Mouse (Mus musculus) liver, embryonic 11.5 days (tissue): ENCODE data around the gene Inpp5d. TPM values are rescaled to one million over a fixed set of nuclear protein-coding genes. Genes with fewer than 3 reads are reported as not detected.
A peak's percentile ranks its signal among the peaks of the same experiment; 100 is the strongest.

Experiments used
- ATAC-seq: fragments of 200-750 bp; cut with Nextera tagmentation; replicated peaks from 2 replicates; pipeline ENCODE4 v1.8.0; 2017; ENCODE audit warnings: moderate number of reproducible peaks, mild to moderate bottlenecking, moderate TSS enrichment, moderate library complexity; ENCODE audit not compliant: low FRiP score
- DNase-seq: peaks from one replicate; pipeline ENCODE4 v3.0.0-alpha.2; 2017; ENCODE audit warnings: low spot score
- H3K27ac ChIP-seq: fragments of 300-500 bp; sonication (generic); 2 replicates; pipeline ENCODE4 v1.5.1; 2014; ENCODE audit warnings: mild to moderate bottlenecking, low read depth, low read length, control low read depth
- H3K27me3 ChIP-seq: fragments of 300-500 bp; sonication (generic); replicated peaks from 2 replicates; pipeline ENCODE4 v1.6.1; 2014; ENCODE audit warnings: low read length, mixed read lengths; ENCODE audit not compliant: control insufficient read depth, insufficient read depth
- H3K36me3 ChIP-seq: fragments of 300-500 bp; sonication (generic); 2 replicates; pipeline ENCODE4 v1.6.1; 2014; ENCODE audit warnings: mild to moderate bottlenecking, low read length, moderate library complexity, mixed read lengths; ENCODE audit not compliant: control insufficient read depth, insufficient read depth
- H3K4me1 ChIP-seq: fragments of 300-500 bp; sonication (generic); replicated peaks from 2 replicates; pipeline ENCODE4 v1.6.1; 2014; ENCODE audit warnings: low read length, mixed read lengths; ENCODE audit not compliant: control insufficient read depth, insufficient read depth
- H3K4me2 ChIP-seq: fragments of 300-500 bp; sonication (generic); 2 replicates; pipeline ENCODE4 v1.6.1; 2014; ENCODE audit warnings: mild to moderate bottlenecking, control low read depth, moderate library complexity
- H3K4me3 ChIP-seq: fragments of 300-500 bp; sonication (generic); 2 replicates; pipeline ENCODE4 v1.5.1; 2014; ENCODE audit warnings: low read depth, low read length, control low read depth
- H3K9ac ChIP-seq: fragments of 300-500 bp; sonication (generic); 2 replicates; pipeline ENCODE4 v1.6.1; 2014; ENCODE audit warnings: low read depth, low read length, control low read depth
- H3K9me3 ChIP-seq: fragments of 300-500 bp; sonication (generic); 2 replicates; pipeline ENCODE4 v1.6.1; 2016; ENCODE audit warnings: low read length, inconsistent platforms, mixed read lengths; ENCODE audit not compliant: control insufficient read depth
- WGBS: fragments of 180-500 bp; shearing (Covaris S2); extraction: QIAGEN DNeasy Blood & Tissue Kit; methylation state at CpG from one replicate; pipeline ENCODE4 v1.1.7; 2014; 5-methylcytosine and 5-hydroxymethylcytosine counted together
- polyA plus RNA-seq: library from polyadenylated mRNA; unstranded; fragments of >200 nt; fragmentation: Nextera tagmentation; extraction: Ambion mirVana; gene quantifications from 2 replicates; pipeline ENCODE4 v1.2.1, GENCODE M21; 2014

The Inpp5d gene
- polyA plus RNA-seq, 1 experiment from 2014 or later: 30.8 TPM

- Histone ChIP-seq H3K4me1 (peaks cover 31% of the 10 kb centered on the region), H3K9me3 (no peaks in the 10 kb centered on the region), H3K27ac (no peak overlapping the region), H3K4me3 (no peak overlapping the region), H3K9ac (no peak overlapping the region), H3K36me3 (no peaks in the 10 kb centered on the region), H3K4me2 (no peak overlapping the region), H3K27me3 (no peaks in the 10 kb centered on the region)
- WGBS: 57% methylated on average over 5 of the region's 5 CpGs
- ATAC-seq (no peak), DNase-seq (no peak)
These were observed 35.0 kb downstream of the Inpp5d start for GRCm38 (mm10) chr1:87655101-87655500.

GRCm38 (mm10) chr1:87658063-87658462, 38.0 kb downstream of the Inpp5d start:
- Histone ChIP-seq H3K27ac (no peak overlapping the region), H3K9ac (no peak overlapping the region), H3K4me1 (peaks cover 22% of the 10 kb centered on the region), H3K4me3 (no peak overlapping the region), H3K36me3 (no peaks in the 10 kb centered on the region), H3K27me3 (no peaks in the 10 kb centered on the region), H3K9me3 (no peaks in the 10 kb centered on the region), H3K4me2 (no peak overlapping the region)
- WGBS: 57% methylated on average over 3 of the region's 3 CpGs
- DNase-seq (no peak), ATAC-seq (no peak)

GRCm38 (mm10) chr1:87658485-87658884, 38.4 kb downstream of the Inpp5d start:
- WGBS: 74% methylated on average over 2 of the region's 2 CpGs
- H3K4me1 ChIP-seq: peaks cover 22% of the 10 kb centered on the region
- H3K27ac ChIP-seq: peak overlapping the region; percentile 30; the same call in 1 of the 2 replicates
- no peak overlapping the region for H3K9ac ChIP-seq
- no peak overlapping the region for H3K4me2 ChIP-seq
- H3K27me3 ChIP-seq: no peaks in the 10 kb centered on the region
- DNase-seq (no peak), ATAC-seq (no peak)
- no peaks in the 10 kb centered on the region for H3K36me3 ChIP-seq
- H3K9me3 ChIP-seq: no peaks in the 10 kb centered on the region; the same call in 1 of the 2 replicates
- no peak overlapping the region for H3K4me3 ChIP-seq

- Histone ChIP-seq H3K4me3 (no peak overlapping the region), H3K27me3 (no peaks in the 10 kb centered on the region), H3K4me1 (peaks cover 22% of the 10 kb centered on the region), H3K36me3 (no peaks in the 10 kb centered on the region), H3K27ac (peak overlapping the region; percentile 30; the same call in 1 of the 2 replicates), H3K9ac (no peak overlapping the region), H3K9me3 (no peaks in the 10 kb centered on the region; the same call in 1 of the 2 replicates), H3K4me2 (no peak overlapping the region)
- 56% methylated on average over 8 of the region's 8 CpGs for WGBS
- ATAC-seq (no peak), DNase-seq (no peak)
These were observed 39.0 kb downstream of the Inpp5d start for GRCm38 (mm10) chr1:87658937-87659617.

- ATAC-seq (no peak), DNase-seq (no peak)
- Histone ChIP-seq H3K27me3 (no peaks in the 10 kb centered on the region), H3K4me1 (peaks cover 22% of the 10 kb centered on the region), H3K4me3 (no peak overlapping the region), H3K36me3 (no peaks in the 10 kb centered on the region), H3K9ac (no peak overlapping the region), H3K27ac (no peak overlapping the region), H3K4me2 (no peak overlapping the region), H3K9me3 (no peaks in the 10 kb centered on the region; the same call in 1 of the 2 replicates)
- WGBS: 66% methylated on average over 4 of the region's 4 CpGs
These were observed 39.5 kb downstream of the Inpp5d start for GRCm38 (mm10) chr1:87659618-87659960.

- Histone ChIP-seq H3K27me3 (no peaks in the 10 kb centered on the region), H3K4me3 (no peak overlapping the region), H3K9me3 (no peaks in the 10 kb centered on the region; the same call in 1 of the 2 replicates), H3K4me1 (peaks cover 22% of the 10 kb centered on the region), H3K27ac (no peak overlapping the region), H3K36me3 (no peaks in the 10 kb centered on the region), H3K9ac (no peak overlapping the region), H3K4me2 (no peak overlapping the region)
- no peak for ATAC-seq
- no peak for DNase-seq
- 83% methylated on average over 1 of the region's 1 CpGs for WGBS
These were observed 40.6 kb downstream of the Inpp5d start for GRCm38 (mm10) chr1:87660740-87661139.

- Histone ChIP-seq H3K9me3 (no peaks in the 10 kb centered on the region; the same call in 1 of the 2 replicates), H3K27ac (no peak overlapping the region), H3K9ac (no peak overlapping the region), H3K4me2 (no peak overlapping the region), H3K4me3 (no peak overlapping the region), H3K27me3 (no peaks in the 10 kb centered on the region), H3K4me1 (peaks cover 5% of the 10 kb centered on the region), H3K36me3 (no peaks in the 10 kb centered on the region)
- no peak for DNase-seq
- WGBS: 73% methylated on average over 2 of the region's 2 CpGs
- no peak for ATAC-seq
These were observed 43.9 kb downstream of the Inpp5d start for GRCm38 (mm10) chr1:87663992-87664391.

- H3K9ac ChIP-seq: no peak overlapping the region
- H3K4me3 ChIP-seq: no peak overlapping the region
- no peaks in the 10 kb centered on the region for H3K27me3 ChIP-seq
- DNase-seq: no peak
- no peaks in the 10 kb centered on the region; the same call in 1 of the 2 replicates for H3K9me3 ChIP-seq
- H3K36me3 ChIP-seq: no peaks in the 10 kb centered on the region
- no peaks in the 10 kb centered on the region for H3K4me1 ChIP-seq
- 59% methylated on average over 1 of the region's 1 CpGs for WGBS
- ATAC-seq: no peak
- no peak overlapping the region for H3K27ac ChIP-seq
- H3K4me2 ChIP-seq: no peak overlapping the region
These were observed 46.9 kb downstream of the Inpp5d start for GRCm38 (mm10) chr1:87667006-87667405.

GRCm38 (mm10) chr1:87668300-87668699, 48.2 kb downstream of the Inpp5d start:
- H3K9me3 ChIP-seq: no peaks in the 10 kb centered on the region; the same call in 1 of the 2 replicates
- no peaks in the 10 kb centered on the region for H3K36me3 ChIP-seq
- no peak overlapping the region for H3K27ac ChIP-seq
- H3K4me2 ChIP-seq: no peak overlapping the region
- H3K9ac ChIP-seq: no peak overlapping the region
- WGBS: 91% methylated on average over 7 of the region's 7 CpGs
- H3K4me3 ChIP-seq: no peak overlapping the region
- H3K27me3 ChIP-seq: no peaks in the 10 kb centered on the region
- DNase-seq (no peak), ATAC-seq (no peak)
- H3K4me1 ChIP-seq: no peaks in the 10 kb centered on the region
